Mouse (Mus musculus) B cell, adult 2 months (primary cell): ENCODE measurements around the gene Hist1h2bc.
"Not testable (repeated sequence)": the region's sequence is repeated elsewhere in the genome, so short reads cannot be mapped to it uniquely, and the experiment has no call there.

ENCODE experiments used
- DNase-seq, 2 experiments: peaks; one replicate each; pipeline ENCODE4 v3.0.0; 2022

The Hist1h2bc gene

DNA sequence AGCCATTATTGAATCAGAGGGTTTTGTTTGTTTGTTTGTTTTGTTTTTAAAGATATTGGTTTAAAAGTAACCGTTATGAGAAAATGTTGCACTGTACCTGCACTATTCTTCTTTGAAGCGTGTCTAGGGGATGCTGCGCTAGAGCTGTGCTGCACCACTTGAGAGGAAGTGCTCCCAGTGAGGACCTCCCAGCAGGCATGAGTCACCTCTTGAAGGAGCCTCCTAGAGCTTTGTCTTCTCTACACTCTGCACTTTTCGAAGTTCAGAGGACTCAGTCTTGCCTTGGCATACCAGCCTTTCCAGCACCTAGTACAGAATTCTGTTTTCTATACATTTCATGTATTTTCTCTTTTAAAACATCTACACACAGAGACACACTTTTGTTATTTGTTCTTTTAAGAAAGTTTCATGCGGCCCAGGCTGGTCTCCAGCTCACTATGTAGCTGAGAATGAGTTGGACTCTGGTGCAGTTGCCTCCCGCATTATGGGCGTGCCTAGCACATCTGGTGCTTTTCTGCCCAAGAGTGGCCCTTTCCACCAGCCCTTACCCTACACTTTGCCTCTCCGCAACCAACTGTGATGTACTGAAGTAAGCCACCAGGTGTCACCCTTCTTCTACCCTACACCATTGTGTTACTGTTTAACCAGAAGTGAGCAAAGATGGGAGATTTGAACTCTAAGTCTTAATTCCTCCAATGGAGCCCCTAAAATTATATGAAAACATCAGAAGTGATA is 17.0 kb downstream of the Hist1h2bc start:
- peak; percentile 82 to 85 for DNase-seq

- no peak for DNase-seq
These were observed 18.2 kb downstream of the Hist1h2bc start for GRCm38 (mm10) chr13:23702220-23702619.

DNA sequence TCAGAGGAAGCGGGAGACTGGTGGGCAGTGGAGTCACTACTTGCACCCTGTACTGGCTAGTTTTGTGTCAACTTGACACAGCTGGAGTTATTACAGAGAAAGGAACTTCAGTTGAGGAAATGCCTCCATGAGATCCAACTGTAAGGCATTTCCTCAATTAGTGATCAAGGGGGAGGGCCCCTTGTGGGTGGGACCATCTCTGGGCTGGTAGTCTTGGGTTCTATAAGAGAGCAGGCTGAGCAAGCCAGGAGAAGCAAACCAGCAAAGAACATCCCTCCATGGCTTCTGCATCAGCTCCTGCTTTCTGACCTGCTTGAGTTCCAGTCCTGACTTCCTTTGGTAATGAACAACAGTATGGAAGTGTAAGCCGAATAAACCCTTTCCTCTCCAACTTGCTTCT is 18.8 kb downstream of the Hist1h2bc start:
- not testable (repeated sequence) for DNase-seq

DNA sequence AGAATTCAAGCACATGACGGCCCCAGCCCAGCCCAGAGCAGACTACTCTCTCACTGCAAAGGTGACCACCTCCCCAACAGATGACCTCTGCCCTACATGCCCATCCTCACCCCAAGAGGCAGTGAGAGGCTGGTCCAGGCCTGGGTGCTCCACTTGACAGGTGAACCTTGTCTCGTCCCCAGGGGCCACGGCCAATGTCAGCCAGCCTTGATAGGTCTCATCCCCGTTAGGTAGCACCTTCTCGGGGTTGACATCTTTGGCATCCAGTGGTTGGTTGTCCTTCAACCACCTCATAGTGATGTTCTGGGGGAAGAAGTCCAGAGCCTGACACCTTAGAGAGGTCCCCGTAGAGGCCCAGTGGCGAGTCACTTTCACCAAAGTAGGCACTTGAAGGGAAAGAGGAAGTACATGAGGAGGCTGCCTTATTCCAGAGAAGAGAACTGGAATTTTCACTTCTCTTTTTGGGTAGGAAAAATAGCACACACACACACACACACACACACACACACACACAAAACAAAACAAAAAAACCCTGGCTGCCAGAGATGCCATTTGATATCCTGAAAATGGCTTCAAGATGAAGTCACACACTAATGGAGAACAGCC is 21.9 kb downstream of the Hist1h2bc start:
- DNase-seq, result no peak

GRCm38 (mm10) chr13:23706771-23707170 is 22.8 kb downstream of the Hist1h2bc start:
- no peak for DNase-seq

DNA sequence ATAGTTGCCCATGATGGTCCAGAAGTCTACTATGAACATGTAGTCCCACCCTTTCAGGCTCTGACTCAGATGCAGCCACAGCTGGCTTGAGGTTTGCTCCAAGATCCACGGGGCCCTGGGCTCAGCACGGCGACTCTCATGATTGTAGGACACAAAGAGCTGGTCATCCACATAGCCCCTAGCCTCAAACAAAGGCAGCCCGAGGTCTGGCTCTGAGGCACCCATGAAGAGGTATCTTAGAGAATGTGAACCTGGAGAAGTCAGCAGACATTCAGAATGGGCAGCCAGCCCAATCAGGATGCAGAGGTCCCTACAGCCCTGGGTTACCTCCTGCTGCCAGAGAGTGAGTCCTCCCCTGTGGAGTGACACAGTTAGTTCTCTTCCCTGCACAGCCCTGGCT is 24.0 kb downstream of the Hist1h2bc start:
- no peak for DNase-seq

GRCm38 (mm10) chr13:23708654-23709053 is 24.7 kb downstream of the Hist1h2bc start:
- no peak for DNase-seq

DNA sequence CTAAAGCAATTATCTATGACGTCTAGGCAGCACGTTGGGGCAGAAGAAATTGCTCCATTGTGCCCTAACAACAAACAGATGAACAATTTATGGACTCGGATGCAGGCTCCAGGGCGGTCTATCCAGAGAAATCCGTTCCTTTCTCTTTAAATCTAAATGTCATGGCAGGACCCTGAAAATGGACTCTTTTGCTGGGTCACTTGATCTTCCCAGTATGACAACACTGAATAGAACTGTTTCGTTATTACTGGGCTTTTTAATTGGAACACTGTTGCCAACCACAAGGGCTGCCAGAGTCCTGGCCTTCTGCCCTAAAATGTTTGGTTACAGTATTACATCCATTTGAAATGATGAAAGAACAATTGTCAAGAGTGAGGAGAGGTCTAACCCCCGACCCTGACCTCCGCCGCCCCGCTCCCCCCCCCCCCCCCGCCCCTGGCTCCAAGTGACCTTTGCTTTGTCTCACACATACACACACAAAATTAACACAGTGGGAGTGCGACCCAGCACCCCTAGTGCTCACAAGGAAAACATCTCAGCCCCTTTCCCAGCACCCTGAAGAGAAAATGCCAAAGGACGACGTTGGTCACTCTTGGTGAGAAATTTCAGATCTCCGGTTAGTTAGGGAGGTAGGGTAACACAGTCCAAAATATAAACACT is 25.8 kb downstream of the Hist1h2bc start:
- DNase-seq, result no peak

GRCm38 (mm10) chr13:23710374-23711089 is 26.5 kb downstream of the Hist1h2bc start, which contains the start of gene Hfe:
Gene Hfe (minus strand): TSS chr13:23710854.
- peak; percentile 73 to 75 for DNase-seq

- no peak for DNase-seq
These were observed 32.5 kb downstream of the Hist1h2bc start for GRCm38 (mm10) chr13:23716261-23717042.

DNA sequence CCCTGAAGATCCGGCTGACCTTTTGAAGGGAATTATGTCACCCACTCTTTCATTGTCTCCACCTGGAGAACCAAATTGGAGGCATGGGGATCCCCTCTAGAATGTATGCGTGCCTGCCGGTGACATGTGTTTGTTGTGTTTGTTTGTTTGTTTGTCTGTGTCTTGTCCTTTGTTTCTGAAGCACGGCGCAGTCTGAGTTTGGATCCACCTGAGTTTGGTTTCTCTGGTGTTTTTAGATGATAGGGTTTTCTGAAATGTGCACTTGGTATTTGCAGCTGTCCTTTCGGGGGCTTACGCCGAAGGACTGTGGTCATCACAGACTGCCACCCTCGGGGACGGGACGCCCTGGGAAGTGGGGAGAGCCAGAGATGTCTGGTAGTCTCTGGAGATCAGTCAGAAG is 33.2 kb downstream of the Hist1h2bc start:
- DNase-seq, result no peak

DNA sequence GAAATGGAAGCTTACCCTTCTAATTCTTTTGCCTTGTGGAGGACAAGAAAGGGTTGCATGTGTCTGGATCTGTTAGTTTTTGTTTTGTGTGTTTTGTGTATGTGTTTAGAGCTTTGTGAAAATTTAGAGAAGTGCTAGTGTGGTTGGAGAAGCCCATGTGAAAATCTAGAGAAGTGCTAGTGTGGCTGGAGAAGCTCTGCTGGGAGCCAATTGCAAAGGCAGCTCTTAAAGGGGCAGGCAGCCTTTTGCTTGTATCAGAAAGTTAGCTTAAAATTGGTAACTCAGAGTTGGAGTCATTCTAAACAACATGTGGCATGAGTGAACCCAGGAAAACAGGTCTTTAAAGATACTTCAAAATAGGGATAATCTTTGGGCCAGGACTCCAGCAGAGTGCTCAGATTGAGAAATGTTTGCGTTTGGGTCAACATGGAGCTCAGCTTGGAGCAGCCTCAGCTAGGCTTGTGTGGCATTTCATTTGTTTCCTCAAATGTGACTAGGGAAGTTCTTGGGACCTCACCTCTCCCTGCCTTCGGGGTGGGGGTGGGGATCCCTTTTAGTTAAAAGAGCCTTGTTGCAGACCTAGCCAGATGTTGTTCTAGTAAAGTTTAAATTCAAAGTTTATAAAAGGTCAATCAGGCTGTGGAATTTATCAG is 33.7 kb downstream of the Hist1h2bc start:
- not testable (repeated sequence) for DNase-seq

- DNase-seq, result no peak
These were observed 40.2 kb downstream of the Hist1h2bc start for GRCm38 (mm10) chr13:23724239-23724638.

DNA sequence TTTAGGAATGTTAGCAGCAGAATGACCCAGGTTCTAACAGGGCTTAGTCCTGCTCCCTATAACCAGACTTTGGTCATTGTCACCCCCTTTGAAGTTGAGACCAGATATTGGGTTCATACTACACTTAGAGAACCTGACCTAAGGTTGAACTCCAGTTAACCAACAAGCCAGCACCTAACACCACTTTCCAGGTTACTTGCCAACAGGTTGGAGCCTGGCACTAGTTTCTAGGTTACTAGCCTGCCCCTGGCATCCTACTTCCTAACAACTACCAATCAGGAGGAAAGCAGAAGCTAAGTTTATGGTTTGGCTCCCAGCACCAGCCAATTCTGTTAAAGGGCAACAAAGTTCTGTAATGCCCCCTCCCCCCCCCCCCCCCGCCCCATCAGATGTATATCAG is 41.2 kb downstream of the Hist1h2bc start:
- DNase-seq, result no peak

- DNase-seq, result no peak
These were observed 44.6 kb downstream of the Hist1h2bc start for GRCm38 (mm10) chr13:23728472-23729191.

DNA sequence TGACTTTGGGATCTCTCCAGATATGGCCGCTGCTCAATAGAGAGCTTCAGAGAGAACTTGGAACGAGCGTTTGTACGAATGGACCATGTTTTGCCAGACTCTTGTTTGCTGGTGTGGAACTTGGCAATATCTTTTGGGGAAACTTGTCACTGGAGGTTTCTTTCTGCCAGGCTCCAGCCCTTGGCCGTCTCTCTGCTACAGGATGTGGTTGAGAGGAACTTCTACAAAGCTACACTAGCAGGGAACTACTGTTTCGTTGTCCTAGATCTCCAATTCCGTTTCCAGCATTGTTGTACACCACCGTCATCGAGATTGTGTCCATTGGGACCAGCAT is 45.2 kb downstream of the Hist1h2bc start:
- no peak for DNase-seq

DNA sequence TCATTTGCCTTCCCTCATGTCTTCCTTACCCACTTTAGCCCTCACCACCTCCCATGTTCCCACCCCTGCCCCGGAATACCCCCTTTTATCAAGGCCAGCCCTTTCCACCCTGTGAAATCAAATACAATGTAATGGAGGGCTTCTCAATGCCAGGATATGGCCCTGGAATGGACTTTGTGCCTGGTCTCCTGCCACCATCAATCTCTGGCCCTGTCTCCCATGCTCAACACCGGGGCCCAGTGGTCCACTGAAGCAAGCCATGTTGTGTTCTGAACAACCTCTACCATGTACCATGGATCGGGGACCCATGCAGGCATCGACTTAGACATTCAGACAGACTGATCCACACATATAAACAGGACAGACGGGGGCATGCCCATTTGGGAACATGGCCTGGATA is 45.7 kb downstream of the Hist1h2bc start:
- no peak for DNase-seq

DNA sequence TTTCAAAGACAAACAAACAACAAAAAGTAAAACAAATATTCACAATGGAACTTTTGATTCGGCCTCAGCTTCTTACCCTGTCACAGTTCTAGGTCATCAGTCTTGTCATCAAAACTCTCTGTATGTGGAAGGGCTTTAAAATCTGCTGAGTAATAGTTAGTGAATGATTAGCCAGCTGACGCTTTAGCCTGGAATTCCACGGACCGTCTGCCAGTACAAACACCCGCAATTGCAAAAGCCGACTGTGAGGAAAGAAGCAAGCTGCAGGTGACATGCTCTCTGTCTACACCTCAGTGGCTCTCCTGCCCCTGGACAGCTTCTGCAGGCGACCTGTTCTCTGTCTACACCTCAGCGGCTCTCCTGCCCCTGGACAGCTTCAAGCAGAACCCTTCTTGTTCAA is 46.5 kb downstream of the Hist1h2bc start:
- no peak for DNase-seq

DNA sequence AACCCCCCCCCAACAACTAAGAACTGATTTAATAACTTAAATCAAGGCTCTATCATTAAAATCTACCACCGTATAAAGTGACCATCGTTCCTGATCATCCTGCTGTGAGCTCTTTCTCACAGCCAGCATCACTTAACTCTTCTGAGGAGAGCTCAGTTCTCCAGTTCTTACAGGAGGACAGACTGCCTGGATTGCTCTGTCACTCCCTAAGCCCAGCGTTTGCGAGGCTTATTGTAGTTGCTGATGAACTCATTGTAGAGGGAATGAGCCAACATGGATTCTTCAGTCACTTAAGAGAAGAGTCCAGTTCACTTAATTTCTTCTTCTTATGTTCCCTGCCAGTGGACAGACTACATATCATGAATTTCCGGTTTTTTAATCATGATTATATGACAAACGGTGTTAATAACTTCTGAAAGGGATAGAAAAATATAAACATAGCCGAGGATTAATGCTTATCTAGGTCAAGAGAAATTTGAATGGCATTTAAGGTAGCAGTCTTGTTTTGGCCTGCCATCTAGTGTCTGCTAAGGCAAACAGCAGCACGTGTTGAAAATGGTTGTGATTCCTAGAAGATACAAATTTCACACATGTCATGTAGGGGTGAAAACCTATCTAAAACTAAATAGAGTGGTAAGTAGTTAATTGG is 48.3 kb downstream of the Hist1h2bc start:
- peak; percentile 43 to 52 for DNase-seq

GRCm38 (mm10) chr13:23737091-23737490 is 53.1 kb downstream of the Hist1h2bc start:
- no peak for DNase-seq

- peak; percentile 61 to 62 for DNase-seq
These were observed 54.0 kb downstream of the Hist1h2bc start for GRCm38 (mm10) chr13:23738041-23738440.
